Mouse (Mus musculus) MN1 (cell line): ENCODE results near the gene Agpat3.

Source experiments
- DNase-seq: peaks from one replicate; pipeline ENCODE4 v3.0.0-alpha.2; 2016; ENCODE audit warnings: low spot score

The Agpat3 gene

GRCm38 (mm10) chr10:78258142-78258675 is 94.1 kb downstream of the Agpat3 start:
- no peak for DNase-seq

GRCm38 (mm10) chr10:78255646-78256059 is 96.6 kb downstream of the Agpat3 start:
- DNase-seq, result peak; percentile 63

DNA sequence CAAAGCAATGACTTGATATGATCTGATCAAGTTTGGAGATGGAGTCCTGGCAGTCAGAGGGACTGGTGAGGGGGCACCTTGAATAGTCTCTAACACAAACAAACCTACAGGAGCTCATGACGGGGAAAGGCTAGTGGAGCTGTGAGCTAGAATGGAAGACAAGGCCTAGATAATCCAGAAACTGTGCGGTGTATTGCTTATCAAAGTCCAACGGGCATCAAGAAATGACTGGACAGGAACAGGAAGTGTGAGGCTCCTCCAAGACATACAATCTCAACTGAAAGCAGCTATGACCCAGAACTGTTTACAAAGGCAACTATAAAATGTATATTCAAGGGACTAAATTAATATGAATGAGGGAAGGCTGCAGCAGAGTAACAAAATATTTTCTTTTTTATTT is 105.1 kb downstream of the Agpat3 start:
- DNase-seq, result no peak

DNA sequence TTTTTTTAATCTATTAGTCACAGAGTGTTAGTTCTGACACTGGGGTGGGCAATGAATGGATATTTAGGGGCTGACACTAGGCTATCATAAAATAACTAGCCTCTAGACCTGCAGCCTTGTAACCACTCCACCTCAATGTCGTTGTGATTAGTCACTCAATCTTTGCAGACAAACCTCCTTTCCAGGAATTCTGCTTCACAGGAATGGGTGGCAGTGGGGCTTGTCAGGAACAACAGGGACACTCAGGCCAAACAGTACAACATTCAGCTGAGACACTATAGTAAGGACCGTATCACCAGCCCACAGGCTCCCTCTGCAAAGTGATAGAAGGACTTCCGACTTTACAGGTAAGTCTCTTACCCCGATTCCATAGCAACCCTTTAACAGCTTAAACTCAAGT is 105.6 kb downstream of the Agpat3 start:
- no peak for DNase-seq

DNA sequence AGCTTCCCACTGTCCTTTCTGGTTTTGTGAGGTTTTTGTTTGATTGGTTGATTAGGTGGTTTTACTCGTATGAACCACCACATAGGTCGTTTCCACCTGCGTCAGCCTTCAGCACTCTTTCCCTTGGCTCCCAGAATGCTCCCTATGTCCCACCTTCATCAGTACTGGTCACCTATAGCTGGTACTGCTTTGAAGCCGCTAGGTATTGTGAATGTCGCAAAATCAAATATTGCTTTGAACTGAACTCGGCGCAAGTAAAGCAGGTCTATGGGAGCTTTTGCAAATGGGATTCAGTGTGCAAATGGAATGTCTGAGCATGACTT is 107.1 kb downstream of the Agpat3 start:
- no peak for DNase-seq

DNA sequence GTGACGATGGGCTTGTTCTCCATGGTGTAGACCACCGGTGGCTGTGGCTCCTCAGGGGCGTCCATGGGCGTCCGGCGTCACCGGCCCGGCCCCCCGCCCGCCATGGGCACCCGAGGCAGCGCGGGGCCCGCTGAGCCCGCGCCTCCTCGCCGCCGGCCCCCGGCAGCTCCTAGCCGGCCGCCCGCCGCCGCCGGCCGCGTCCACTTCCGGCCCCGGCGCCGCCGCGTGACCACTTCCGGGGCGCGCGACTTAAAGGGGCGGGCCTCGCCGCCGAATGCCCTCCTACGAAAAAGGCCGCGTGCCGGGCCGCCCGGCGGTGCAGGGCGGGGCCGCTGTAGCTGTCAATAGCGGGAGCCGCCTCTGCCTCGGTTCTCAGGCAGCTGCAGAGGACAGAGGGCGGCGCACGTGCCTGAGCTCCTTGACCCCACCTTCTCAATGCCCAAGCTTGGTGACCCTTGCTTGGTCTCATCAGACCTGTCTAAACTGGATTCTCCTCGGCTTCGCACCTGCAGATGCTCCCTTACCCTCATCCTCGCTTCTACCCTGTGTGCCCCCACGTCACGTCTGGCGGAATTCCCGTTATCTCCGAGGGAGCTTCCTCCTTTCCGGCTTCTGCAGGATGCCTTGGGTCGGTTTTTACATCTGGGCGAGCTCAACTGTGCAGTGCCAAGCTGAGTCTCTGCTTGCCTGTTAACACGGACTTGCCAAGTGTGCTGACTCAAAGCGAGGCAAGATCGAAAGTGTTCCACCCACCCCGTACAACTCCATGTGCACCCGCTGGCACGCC is 107.7 kb downstream of the Agpat3 start, which contains the start of gene Trappc10:
Gene Trappc10, minus strand, starts transcription at position 204 of the 787 bp plus-strand sequence.
- DNase-seq, result peak; percentile 97

GRCm38 (mm10) chr10:78244058-78244437 is 108.2 kb downstream of the Agpat3 start:
- DNase-seq, result peak; percentile 61

DNA sequence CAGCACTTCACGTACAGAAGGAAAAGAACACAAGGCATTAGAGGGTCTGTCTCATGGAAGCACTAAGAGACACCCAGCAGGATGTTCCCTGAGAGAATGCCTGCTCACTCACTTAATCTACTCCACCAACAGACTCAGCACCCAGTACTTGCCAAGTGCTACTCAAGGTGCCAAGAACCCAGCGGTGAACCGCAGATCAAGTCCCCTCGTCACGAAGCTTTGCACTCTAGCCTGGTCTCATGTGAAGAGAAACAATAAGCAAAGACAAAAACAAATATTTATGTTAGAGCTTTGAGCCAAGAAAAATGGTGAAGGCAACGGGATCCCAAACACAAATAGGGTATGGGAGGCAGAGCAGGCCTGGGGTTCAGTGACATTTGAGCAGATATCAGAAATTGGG is 113.4 kb downstream of the Agpat3 start:
- no peak for DNase-seq

- DNase-seq, result no peak
Measured at GRCm38 (mm10) chr10:78238297-78238696, 114.0 kb downstream of the Agpat3 start.

DNA sequence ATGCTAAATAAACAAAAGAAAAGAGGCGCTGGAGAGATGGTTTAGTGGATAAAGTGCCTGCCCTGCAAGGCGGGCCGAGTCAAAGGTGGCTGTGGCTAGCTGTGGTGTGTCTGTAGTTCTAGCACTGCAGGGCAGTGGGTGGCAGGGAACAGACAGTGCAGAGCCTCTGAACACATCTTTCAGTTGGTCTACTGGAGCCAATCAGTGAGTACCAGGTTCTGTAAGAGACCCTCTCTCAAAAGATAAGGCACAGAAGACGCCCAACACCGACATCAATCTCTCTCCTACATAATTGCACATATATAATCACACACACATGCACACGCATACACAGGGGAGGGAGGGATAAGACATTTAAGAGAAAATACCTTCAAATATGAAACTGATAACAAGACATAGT is 114.5 kb downstream of the Agpat3 start:
- no peak for DNase-seq

DNA sequence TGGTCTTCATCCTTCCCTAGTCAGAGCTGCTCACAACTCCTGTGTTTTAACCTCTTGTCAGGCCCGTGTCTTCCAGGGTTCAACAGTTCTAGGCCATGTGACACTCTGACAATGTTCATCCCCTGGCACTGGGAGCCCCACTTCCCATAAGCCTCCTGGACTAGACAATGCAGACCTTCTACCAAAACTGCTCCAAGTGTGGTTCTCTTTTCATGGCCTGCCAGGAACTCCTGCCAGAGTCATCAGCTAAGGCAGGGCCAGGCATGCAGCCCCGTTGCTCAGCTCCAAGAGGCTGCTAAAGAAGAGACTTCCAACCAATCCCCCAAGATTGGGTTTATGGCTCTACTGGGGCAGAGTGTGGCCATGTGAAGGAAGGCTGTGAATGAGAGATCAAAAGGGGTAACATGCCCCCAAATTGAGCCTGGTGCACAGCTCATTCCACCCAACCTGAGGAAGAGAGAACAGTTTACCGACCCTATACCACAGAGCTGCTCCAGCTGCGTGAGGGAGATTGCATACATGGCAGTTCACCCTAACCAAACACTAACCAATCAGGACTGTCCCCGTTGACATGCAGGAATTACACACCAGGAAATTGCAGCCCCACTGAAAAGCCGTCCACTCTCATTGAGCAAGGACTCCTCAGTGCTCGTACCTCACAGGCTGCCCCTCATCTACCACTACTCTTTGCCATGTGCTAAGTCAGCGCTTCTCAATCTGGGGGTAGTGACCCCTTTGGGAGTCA is 115.2 kb downstream of the Agpat3 start:
- no peak for DNase-seq

- DNase-seq, result no peak
Measured at GRCm38 (mm10) chr10:78233756-78234155, 118.5 kb downstream of the Agpat3 start.

DNA sequence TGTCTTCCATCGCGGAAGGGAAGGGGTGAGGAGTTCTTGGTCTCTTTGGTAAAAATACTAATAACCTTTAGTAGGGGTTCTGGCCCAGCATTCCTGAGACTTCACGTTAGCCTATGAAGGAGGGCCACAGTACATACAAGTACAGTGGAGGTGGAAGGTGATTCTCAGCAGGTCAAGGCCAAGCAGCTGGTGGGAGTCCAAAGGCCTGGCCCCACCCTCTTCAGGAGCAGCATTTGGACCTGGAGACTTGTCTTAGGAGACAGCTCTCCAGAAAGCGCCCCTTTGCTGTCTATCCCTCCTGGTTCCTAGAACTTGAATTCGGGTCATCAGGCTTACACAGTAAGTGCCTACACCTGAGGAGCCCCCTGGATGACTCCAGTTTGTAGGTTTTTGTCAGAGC is 119.1 kb downstream of the Agpat3 start:
- DNase-seq, result no peak

DNA sequence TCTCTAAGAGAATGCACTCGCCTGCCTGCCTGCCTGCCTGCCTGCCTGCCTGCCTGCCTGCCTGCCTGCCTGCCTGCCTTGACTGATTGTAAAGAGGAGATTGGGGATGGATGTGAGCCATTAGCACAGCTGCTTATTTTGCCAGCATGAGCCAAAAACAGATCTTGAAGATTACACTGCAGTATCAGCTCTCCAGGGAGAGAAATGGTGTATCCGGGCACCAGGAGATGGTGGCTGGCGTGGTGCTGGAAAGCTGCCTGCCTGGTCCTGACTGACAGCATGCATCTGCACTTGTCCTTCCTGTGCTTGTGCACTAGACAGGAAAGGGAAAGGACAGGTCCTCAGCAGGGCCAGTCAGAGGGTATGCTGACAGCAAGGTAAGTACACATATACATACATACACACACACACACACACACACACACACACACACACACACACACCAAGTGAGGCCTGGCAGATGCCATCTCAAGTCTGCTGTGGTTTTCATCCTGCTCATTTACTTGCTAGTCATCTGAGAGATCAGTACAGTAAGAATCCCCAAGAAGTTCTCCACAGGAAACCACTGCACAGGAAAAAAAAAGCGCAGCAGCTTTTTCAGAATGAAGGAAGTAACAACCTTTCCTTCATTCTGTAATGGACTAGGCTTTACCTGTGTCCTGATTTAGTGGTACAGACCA is 119.8 kb downstream of the Agpat3 start:
- DNase-seq, result peak; percentile 87

GRCm38 (mm10) chr10:78228560-78228928 is 123.7 kb downstream of the Agpat3 start:
- no peak for DNase-seq

DNA sequence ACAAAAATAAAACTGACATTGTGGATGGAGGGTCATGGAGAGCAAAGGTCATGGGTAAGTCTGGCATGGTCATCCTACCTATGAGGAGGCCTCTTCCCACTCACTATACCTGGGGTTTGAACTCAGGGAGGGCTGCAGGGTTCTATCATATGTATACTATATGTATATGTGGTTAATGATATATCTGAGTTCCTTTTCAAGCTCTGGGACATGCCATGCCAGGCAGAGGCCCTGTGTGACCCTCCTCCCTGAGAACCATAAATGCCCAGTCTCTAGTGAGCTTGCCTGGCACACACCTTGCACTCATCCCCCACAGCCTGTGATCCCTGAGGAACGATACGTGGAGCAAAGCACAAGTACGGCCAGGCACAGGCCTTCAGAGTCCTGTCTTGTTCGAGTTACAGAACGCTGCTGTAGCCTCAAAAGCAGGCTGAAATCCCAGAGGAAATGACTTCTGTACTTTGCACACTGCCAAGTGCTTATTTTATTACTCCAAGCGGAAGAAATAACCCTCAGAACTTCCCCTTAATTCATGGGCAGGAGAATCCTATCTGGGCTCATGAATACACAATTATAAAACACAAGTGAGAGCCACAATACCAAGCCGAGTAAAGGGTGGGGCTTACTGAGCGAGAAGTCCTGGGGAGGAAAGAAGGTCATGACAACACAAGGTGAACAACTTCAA is 124.3 kb downstream of the Agpat3 start:
- peak; percentile 62 for DNase-seq

GRCm38 (mm10) chr10:78224136-78224535 is 128.2 kb downstream of the Agpat3 start:
- no peak for DNase-seq

- no peak for DNase-seq
Measured at GRCm38 (mm10) chr10:78222908-78223307, 129.4 kb downstream of the Agpat3 start.

GRCm38 (mm10) chr10:78221315-78221714 is 131.0 kb downstream of the Agpat3 start:
- no peak for DNase-seq

DNA sequence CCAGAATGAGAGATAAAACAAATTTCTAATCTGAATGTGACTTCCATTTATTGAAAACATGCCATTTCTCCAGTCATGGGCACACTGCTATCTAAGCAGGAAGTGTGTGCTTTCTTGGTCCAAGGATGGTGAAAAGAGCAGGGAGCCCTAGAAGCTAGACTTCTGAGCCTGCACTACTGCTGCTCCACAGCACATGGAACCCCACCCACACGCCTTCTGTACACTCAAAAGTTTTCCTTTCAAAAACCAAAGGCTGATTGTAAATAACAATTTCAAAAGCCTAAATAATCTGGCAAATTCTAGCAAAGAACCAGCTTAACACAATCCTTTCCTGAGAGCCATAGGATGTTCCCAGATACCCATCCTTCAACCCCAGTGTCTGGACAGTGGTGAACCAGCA is 132.8 kb downstream of the Agpat3 start:
- no peak for DNase-seq
